Mouse (Mus musculus) cerebellum, adult 2 months (tissue): ENCODE data around the gene Ppm1e.

ENCODE experiments used
- CTCF ChIP-seq: fragments of 200-500 bp; IDR thresholded peaks from 2 replicates; pipeline ENCODE4 v1.5.1; 2011; ENCODE audit warnings: low read depth, mild to moderate bottlenecking, control low read depth, low read length, moderate library complexity, borderline replicate concordance; ENCODE audit not compliant: insufficient read depth
- POLR2A ChIP-seq: fragments of 200-500 bp; IDR thresholded peaks from 2 replicates; pipeline ENCODE4 v1.6.1; 2011; ENCODE audit warnings: low read length, control low read depth, borderline replicate concordance; ENCODE audit not compliant: insufficient read depth

DNA sequence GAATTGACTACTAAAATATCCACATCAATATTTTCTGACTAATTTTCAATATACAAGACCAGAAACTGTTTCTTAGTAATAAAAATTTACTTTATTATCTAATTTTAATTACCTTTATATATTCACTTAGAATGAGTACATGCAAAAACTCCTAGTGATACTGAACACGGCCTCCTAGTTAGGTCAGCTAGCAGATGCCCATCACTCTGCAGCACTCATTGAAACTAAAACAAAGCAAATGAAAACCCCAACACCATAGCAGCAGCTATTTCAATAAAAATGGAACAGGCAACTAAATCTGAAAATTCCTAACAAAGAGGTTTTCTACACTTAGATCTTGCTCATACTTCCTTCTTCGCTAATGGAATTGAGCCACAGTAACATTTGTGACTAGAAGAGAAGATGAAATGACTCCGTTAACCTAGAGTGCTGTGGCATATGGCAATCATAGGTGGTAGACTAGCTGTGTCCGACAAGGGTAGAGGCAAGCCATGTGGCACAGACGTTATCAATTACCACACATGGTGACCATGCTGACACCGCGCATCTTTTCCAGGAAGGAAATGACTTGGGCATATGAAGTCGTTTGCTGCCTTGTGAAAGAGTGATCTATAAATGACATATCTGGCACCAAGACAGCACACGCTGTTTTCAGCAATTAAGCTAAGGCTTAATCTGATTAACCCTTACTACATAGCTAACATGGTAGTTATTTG is 9.2 kb upstream of the Ppm1e start:
- TF ChIP-seq CTCF (no peak), POLR2A (no peak)
